Mouse (Mus musculus): ENCODE measurements around the gene Ankrd50. TPM values are rescaled to one million over a fixed set of nuclear protein-coding genes. Genes with fewer than 3 reads are reported as not detected.

Gene Ankrd50
- total and polyA plus RNA-seq, 2 experiments from 2014 or later = 15.0 to 65.3 TPM

GRCm38 (mm10) chr3:38419896-38420295, 64.7 kb downstream of the Ankrd50 start:
- ATAC-seq (no peak), DNase-seq (ENCODE audit: low spot score) (no peak)
- Histone ChIP-seq H3K4me1 (ENCODE audit: insufficient read depth, low read length) (no peaks in the 10 kb centered on the region), H3K4me2 (ENCODE audit: low read depth, low read length) (no peak overlapping the region), H3K9me3 (ENCODE audit: low read length) (no peaks in the 10 kb centered on the region), H3K27ac (no peak overlapping the region), H3K27me3 (ENCODE audit: insufficient read depth, low read length) (no peaks in the 10 kb centered on the region), H3K36me3 (ENCODE audit: insufficient read depth, low read length) (no peaks in the 10 kb centered on the region), H3K4me3 (ENCODE audit: low read length) (no peak overlapping the region), H3K9ac (replicated peaks; ENCODE audit: low read length) (no peak overlapping the region)
- 89% methylated on average over 3 of the region's 3 CpGs for WGBS
- no peak for TF ChIP-seq CTCF (IDR thresholded peaks at IDR 0.05; ENCODE audit: low read depth)

- ATAC-seq = no peak
- DNase-seq (ENCODE audit: low spot score) = no peak
- Histone ChIP-seq H3K27me3 (ENCODE audit: insufficient read depth, low read length) (no peaks in the 10 kb centered on the region), H3K4me1 (ENCODE audit: insufficient read depth, low read length) (no peaks in the 10 kb centered on the region), H3K4me3 (ENCODE audit: low read length) (no peak overlapping the region), H3K27ac (no peak overlapping the region), H3K9ac (replicated peaks; ENCODE audit: low read length) (no peak overlapping the region), H3K36me3 (ENCODE audit: insufficient read depth, low read length) (no peaks in the 10 kb centered on the region), H3K4me2 (ENCODE audit: low read depth, low read length) (no peak overlapping the region), H3K9me3 (ENCODE audit: low read length) (no peaks in the 10 kb centered on the region)
- no peak for TF ChIP-seq CTCF (IDR thresholded peaks at IDR 0.05; ENCODE audit: low read depth)
- WGBS = 70% methylated on average over 3 of the region's 3 CpGs
These were observed 69.2 kb downstream of the Ankrd50 start for GRCm38 (mm10) chr3:38415292-38415930.

Data from hindbrain, postnatal 0 days (tissue).